ENCODE assay signal across 10 mouse cellular contexts in genomic region chr6:99265173-99265572, GRCm38 (mm10).
A peak's percentile ranks its signal among the peaks of the same experiment; 100 is the strongest.
DNase-seq lines count a peak whose midpoint lies in the region; ATAC-seq and TF ChIP-seq lines count a peak whose summit lies in the region.
"Had no signal": no experiment of that assay in that cellular context is flagged by ENCODE, and none has a peak within 500 bp of the region (broad histone marks: within the 10 kb centered on the region; RNA-seq: fewer than 3 reads in every experiment).

No protein-coding gene starts in this region.

- 36% methylated on average over 4 of the region's 4 CpGs for WGBS in heart, embryonic 16.5 days
- 17% methylated on average over 4 of the region's 4 CpGs for WGBS in thymus, adult 2 months
- WGBS in liver, embryonic 13.5 days (ENCODE audit: insufficient replicate concordance), result 33% methylated on average over 4 of the region's 4 CpGs

- H3K9ac ChIP-seq in heart, embryonic 16.5 days (ENCODE audit: low read length), result peak overlapping the region; percentile 70
- no peak overlapping the region for H3K9ac ChIP-seq in liver, embryonic 13.5 days

- peak overlapping the region; percentile 39 for H3K4me3 ChIP-seq in heart, embryonic 16.5 days (ENCODE audit: low read length)
- H3K4me3 ChIP-seq in thymus, adult 2 months (ENCODE audit: control insufficient read depth, insufficient read depth, low read length), result no peak overlapping the region
- no peak overlapping the region for H3K4me3 ChIP-seq in liver, embryonic 13.5 days (replicated peaks)

- no peak for DNase-seq in heart, postnatal 4 days
- no peak for DNase-seq in thymus, adult 2 months
- no peak for DNase-seq in thymus, postnatal 14 days
- no peak for DNase-seq in liver, embryonic 13.5 days
- DNase-seq in cerebellum, postnatal 25 days, result no peak
- no peak for DNase-seq in adrenal gland, adult 2 months
- no peak for DNase-seq in layer of hippocampus, postnatal 14 days (ENCODE audit: low spot score in 2 of 2)
- DNase-seq: adrenal gland, postnatal 25 days; right cerebral cortex, postnatal 25 days had no signal

- H3K27me3 ChIP-seq in heart, embryonic 16.5 days (ENCODE audit: control insufficient read depth, insufficient read depth, low read length), result no peaks in the 10 kb centered on the region
- H3K27me3 ChIP-seq in thymus, adult 2 months (ENCODE audit: control insufficient read depth, insufficient read depth, low read length), result no peaks in the 10 kb centered on the region
- H3K27me3 ChIP-seq in liver, embryonic 13.5 days, result no peaks in the 10 kb centered on the region

- ATAC-seq in heart, embryonic 16.5 days (replicated peaks; ENCODE audit: extremely low read depth, insufficient read depth, low FRiP score), result no peak
- no peak for ATAC-seq in liver, embryonic 13.5 days (ENCODE audit: low read depth)

- H3K4me1 ChIP-seq in heart, embryonic 16.5 days (ENCODE audit: control insufficient read depth, insufficient read depth, low read length), result peaks cover 65% of the 10 kb centered on the region
- H3K4me1 ChIP-seq in thymus, adult 2 months (replicated peaks; ENCODE audit: control insufficient read depth, insufficient read depth, low read length), result peaks cover 39% of the 10 kb centered on the region
- H3K4me1 ChIP-seq in liver, embryonic 13.5 days (replicated peaks), result peaks cover 32% of the 10 kb centered on the region

- TF ChIP-seq POLR2A in thymus, adult 2 months (IDR thresholded peaks at IDR 0.05; ENCODE audit: control insufficient read depth, extremely low read depth, insufficient read depth, low read length, poor library complexity), result no peak

- H3K4me2 ChIP-seq in heart, embryonic 16.5 days (ENCODE audit: low read depth, low read length), result peak overlapping the region; percentile 62
- peak overlapping the region; percentile 42; the same call in 1 of the 2 replicates for H3K4me2 ChIP-seq in liver, embryonic 13.5 days

- no peaks in the 10 kb centered on the region for H3K36me3 ChIP-seq in heart, embryonic 16.5 days (ENCODE audit: control insufficient read depth, insufficient read depth)
- H3K36me3 ChIP-seq in thymus, adult 2 months (ENCODE audit: control insufficient read depth, insufficient read depth, low read length), result no peaks in the 10 kb centered on the region
- H3K36me3 ChIP-seq in liver, embryonic 13.5 days, result no peaks in the 10 kb centered on the region

- TF ChIP-seq CTCF in thymus, adult 2 months (IDR thresholded peaks at IDR 0.05; ENCODE audit: borderline replicate concordance, control insufficient read depth, extremely low read depth, insufficient read depth, low read length, poor library complexity), result no peak

- H3K9me3 ChIP-seq in heart, embryonic 16.5 days (replicated peaks; ENCODE audit: control insufficient read depth, low read length), result no peaks in the 10 kb centered on the region
- no peaks in the 10 kb centered on the region for H3K9me3 ChIP-seq in liver, embryonic 13.5 days (replicated peaks)

- H3K27ac ChIP-seq in heart, embryonic 16.5 days (ENCODE audit: low read length), result peak overlapping the region; percentile 88
- peak overlapping the region; percentile 28 for H3K27ac ChIP-seq in thymus, adult 2 months (ENCODE audit: control insufficient read depth, insufficient read depth, low read length)
- H3K27ac ChIP-seq in liver, embryonic 13.5 days, result no peak overlapping the region
